Mouse (Mus musculus) cerebellum, adult 9-11 months (tissue): Measurements from ENCODE around the gene Arhgap4.
A peak's percentile ranks its signal among the peaks of the same experiment; 100 is the strongest.

Experiments
- DNase-seq: peaks from one replicate; pipeline ENCODE4 v3.0.0; 2022

Arhgap4 gene

GRCm38 (mm10) chrX:73921823-73922549 is at the start of gene Arhgap4, which contains the start of gene Naa10:
Gene Arhgap4 (minus strand): TSS chrX:73921870.
Gene Naa10 (minus strand): TSS chrX:73921944.
- DNase-seq, result peak; percentile 94

GRCm38 (mm10) chrX:73970781-73971180 is 49.1 kb upstream of the Arhgap4 start:
- DNase-seq, result no peak

- no peak for DNase-seq
Observed at GRCm38 (mm10) chrX:73969729-73970128, 48.1 kb upstream of the Arhgap4 start.

- DNase-seq, result no peak
Observed at GRCm38 (mm10) chrX:73969167-73969566, 47.5 kb upstream of the Arhgap4 start.

- DNase-seq, result peak; percentile 95
Observed at GRCm38 (mm10) chrX:73967177-73968075, 45.8 kb upstream of the Arhgap4 start.

- peak; percentile 93 for DNase-seq
Observed at GRCm38 (mm10) chrX:73966248-73967176, 44.8 kb upstream of the Arhgap4 start, which contains the start of gene Hcfc1. Gene Hcfc1 (minus strand): TSS chrX:73966357.

- DNase-seq, result peak; percentile 73
Observed at GRCm38 (mm10) chrX:73965307-73965706, 43.6 kb upstream of the Arhgap4 start.

- peak; percentile 44 for DNase-seq
Observed at GRCm38 (mm10) chrX:73964363-73964762, 42.7 kb upstream of the Arhgap4 start.

GRCm38 (mm10) chrX:73954988-73955387 is 33.3 kb upstream of the Arhgap4 start:
- DNase-seq, result no peak

GRCm38 (mm10) chrX:73952603-73953002 is 30.9 kb upstream of the Arhgap4 start:
- no peak for DNase-seq

- no peak for DNase-seq
Observed at GRCm38 (mm10) chrX:73949341-73949740, 27.7 kb upstream of the Arhgap4 start.

GRCm38 (mm10) chrX:73948647-73949046 is 27.0 kb upstream of the Arhgap4 start:
- peak; percentile 63 for DNase-seq

GRCm38 (mm10) chrX:73946896-73947295 is 25.2 kb upstream of the Arhgap4 start:
- no peak for DNase-seq

- DNase-seq, result no peak
Observed at GRCm38 (mm10) chrX:73942294-73942693, 20.6 kb upstream of the Arhgap4 start.

- no peak for DNase-seq
Observed at GRCm38 (mm10) chrX:73941860-73942259, 20.2 kb upstream of the Arhgap4 start.

GRCm38 (mm10) chrX:73931871-73932270 is 10.2 kb upstream of the Arhgap4 start:
- no peak for DNase-seq

GRCm38 (mm10) chrX:73930402-73931062 is 8.9 kb upstream of the Arhgap4 start, which contains the start of gene Renbp:
Gene Renbp (minus strand): TSS chrX:73930850.
- no peak for DNase-seq

GRCm38 (mm10) chrX:73922550-73922882 is 846 bp upstream of the Arhgap4 start:
- no peak for DNase-seq

- no peak for DNase-seq
Observed at GRCm38 (mm10) chrX:73921285-73921822, 316 bp downstream of the Arhgap4 start.

- no peak for DNase-seq
Observed at GRCm38 (mm10) chrX:73918631-73919030, 3.0 kb downstream of the Arhgap4 start.

GRCm38 (mm10) chrX:73916945-73917344 is 4.7 kb downstream of the Arhgap4 start:
- no peak for DNase-seq
